Mouse (Mus musculus): ENCODE data around the gene Cacna2d2. TPM values are rescaled to one million over a fixed set of nuclear protein-coding genes. Genes with fewer than 3 reads are reported as not detected.

The Cacna2d2 gene
- polyA plus RNA-seq (2012; rRNA removed) = 2.9 and 5.3 TPM in 2 replicates

DNA sequence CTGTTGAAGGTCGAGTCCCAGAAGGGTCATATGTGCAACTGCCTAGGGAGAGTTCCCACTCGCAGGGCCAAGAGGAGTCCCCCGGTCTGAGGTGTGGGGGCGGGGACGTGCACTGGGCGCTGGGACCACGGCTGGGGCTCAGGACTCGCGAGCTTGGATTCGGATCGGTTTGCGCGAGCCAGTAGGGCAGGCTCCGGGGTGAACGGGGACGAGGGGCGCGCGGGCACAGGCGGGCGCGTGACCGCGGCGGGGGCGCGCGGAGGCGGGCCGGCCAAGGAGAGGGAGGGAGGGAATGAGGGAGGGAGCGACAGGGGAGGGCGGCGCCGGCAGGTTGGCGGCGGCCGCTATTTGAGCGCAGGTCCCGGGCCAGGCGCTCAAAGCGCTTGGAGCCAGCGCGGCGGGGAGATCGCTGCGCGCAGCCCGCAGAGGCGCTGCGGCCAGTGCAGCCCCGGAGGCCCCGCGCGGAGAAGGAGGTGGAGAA, at the start of gene Cacna2d2:
Gene Cacna2d2, plus strand, starts transcription at position 122 of the 481 bp plus-strand sequence.
- no peaks in the 10 kb centered on the region for H3K36me3 ChIP-seq (ENCODE audit: control insufficient read depth, insufficient read depth, low read length)
- H3K27ac ChIP-seq (ENCODE audit: insufficient read depth, low read depth, low read length) = no peak within 1 kb of the TSS
- H3K4me3 ChIP-seq (ENCODE audit: low read depth, low read length) = peak within 1 kb of the TSS; percentile 45
- WGBS = 2% methylated on average over 42 of the region's 54 CpGs
- H3K27me3 ChIP-seq (ENCODE audit: control insufficient read depth, insufficient read depth, low read length) = peaks cover 37% of the 10 kb centered on the region
- TF ChIP-seq CTCF (IDR thresholded peaks at IDR 0.05; ENCODE audit: extremely low read depth, insufficient read length, insufficient replicate concordance, low read depth, low read length) = no peak
- no peak for TF ChIP-seq POLR2A (IDR thresholded peaks at IDR 0.05; ENCODE audit: low read depth, low read length)
- H3K4me1 ChIP-seq (ENCODE audit: control insufficient read depth, insufficient read depth, insufficient read length, low read length) = peaks cover 5% of the 10 kb centered on the region

- Histone ChIP-seq H3K27ac (ENCODE audit: insufficient read depth, low read depth, low read length) (no peak overlapping the region), H3K4me3 (ENCODE audit: low read depth, low read length) (no peak overlapping the region), H3K36me3 (ENCODE audit: control insufficient read depth, insufficient read depth, low read length) (no peaks in the 10 kb centered on the region), H3K4me1 (ENCODE audit: control insufficient read depth, insufficient read depth, insufficient read length, low read length) (no peaks in the 10 kb centered on the region), H3K27me3 (ENCODE audit: control insufficient read depth, insufficient read depth, low read length) (no peaks in the 10 kb centered on the region)
- 57% methylated on average over 1 of the region's 1 CpGs for WGBS
- no peak for TF ChIP-seq POLR2A (IDR thresholded peaks at IDR 0.05; ENCODE audit: low read depth, low read length)
- no peak for TF ChIP-seq CTCF (IDR thresholded peaks at IDR 0.05; ENCODE audit: extremely low read depth, insufficient read length, insufficient replicate concordance, low read depth, low read length)
These were observed 44.6 kb upstream of the Cacna2d2 start for GRCm38 (mm10) chr9:107354826-107355225.

DNA sequence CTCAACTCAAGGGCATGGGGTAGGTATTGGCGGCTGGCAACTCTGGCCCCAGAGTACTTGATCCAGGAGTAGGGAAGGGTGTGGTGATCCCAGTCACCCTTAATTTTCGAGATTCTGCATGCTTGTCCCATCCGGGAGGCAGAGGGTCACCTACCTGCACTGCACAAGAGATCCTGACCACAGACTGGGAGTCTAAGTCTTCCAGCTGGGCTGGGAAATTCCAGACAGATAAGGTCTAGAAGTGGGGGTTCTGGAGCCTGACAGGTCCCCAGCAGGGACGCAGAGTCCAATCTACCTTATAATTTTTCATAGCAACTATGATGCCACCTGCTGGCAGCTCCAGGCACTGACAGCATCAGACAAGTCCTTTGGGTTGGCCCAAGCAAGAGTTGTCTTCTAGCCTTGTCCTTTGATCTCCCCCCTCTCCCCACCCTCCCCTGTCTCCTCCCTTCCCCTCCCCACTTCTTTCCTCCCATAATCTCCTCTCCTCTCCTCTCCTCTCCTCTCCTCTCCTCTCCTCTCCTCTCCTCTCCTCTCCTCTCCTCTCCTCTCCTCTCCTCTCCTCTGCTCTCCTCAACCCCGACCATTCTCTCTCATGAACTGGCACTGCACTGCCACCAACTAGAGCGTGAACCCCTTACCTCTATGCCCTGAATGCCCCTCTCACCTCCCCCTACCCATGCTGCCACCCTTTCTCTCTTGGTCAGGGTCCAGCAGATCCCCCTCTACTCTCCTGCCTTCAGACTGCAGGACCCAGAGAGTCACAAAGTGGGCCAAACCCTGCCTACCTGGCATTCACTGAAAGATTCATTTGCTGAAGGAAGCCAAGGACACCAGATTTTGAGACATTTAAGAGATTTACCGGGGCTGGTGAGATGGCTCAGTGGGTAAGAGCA, 43.3 kb upstream of the Cacna2d2 start:
- TF ChIP-seq CTCF (IDR thresholded peaks at IDR 0.05; ENCODE audit: extremely low read depth, insufficient read length, insufficient replicate concordance, low read depth, low read length) (peak; percentile 72; the same call in 1 of the 2 replicates), POLR2A (IDR thresholded peaks at IDR 0.05; ENCODE audit: low read depth, low read length) (no peak)
- Histone ChIP-seq H3K4me3 (ENCODE audit: low read depth, low read length) (no peak overlapping the region), H3K27me3 (ENCODE audit: control insufficient read depth, insufficient read depth, low read length) (no peaks in the 10 kb centered on the region), H3K27ac (ENCODE audit: insufficient read depth, low read depth, low read length) (no peak overlapping the region), H3K36me3 (ENCODE audit: control insufficient read depth, insufficient read depth, low read length) (no peaks in the 10 kb centered on the region), H3K4me1 (ENCODE audit: control insufficient read depth, insufficient read depth, insufficient read length, low read length) (no peaks in the 10 kb centered on the region)
- WGBS = 38% methylated on average over 7 of the region's 7 CpGs

- Histone ChIP-seq H3K27me3 (ENCODE audit: control insufficient read depth, insufficient read depth, low read length) (no peaks in the 10 kb centered on the region), H3K27ac (ENCODE audit: insufficient read depth, low read depth, low read length) (no peak overlapping the region), H3K36me3 (ENCODE audit: control insufficient read depth, insufficient read depth, low read length) (no peaks in the 10 kb centered on the region), H3K4me1 (ENCODE audit: control insufficient read depth, insufficient read depth, insufficient read length, low read length) (no peaks in the 10 kb centered on the region), H3K4me3 (ENCODE audit: low read depth, low read length) (no peak overlapping the region)
- 26% methylated on average over 5 of the region's 5 CpGs for WGBS
- TF ChIP-seq CTCF (IDR thresholded peaks at IDR 0.05; ENCODE audit: extremely low read depth, insufficient read length, insufficient replicate concordance, low read depth, low read length) (peak; percentile 96; the same call in 1 of the 2 replicates), POLR2A (IDR thresholded peaks at IDR 0.05; ENCODE audit: low read depth, low read length) (no peak)
These were observed 41.8 kb upstream of the Cacna2d2 start for GRCm38 (mm10) chr9:107357651-107358050.

GRCm38 (mm10) chr9:107360989-107361388, 38.4 kb upstream of the Cacna2d2 start:
- no peaks in the 10 kb centered on the region for H3K27me3 ChIP-seq (ENCODE audit: control insufficient read depth, insufficient read depth, low read length)
- no peaks in the 10 kb centered on the region for H3K36me3 ChIP-seq (ENCODE audit: control insufficient read depth, insufficient read depth, low read length)
- H3K27ac ChIP-seq (ENCODE audit: insufficient read depth, low read depth, low read length) = no peak overlapping the region
- no peak overlapping the region for H3K4me3 ChIP-seq (ENCODE audit: low read depth, low read length)
- WGBS = 17% methylated on average over 3 of the region's 3 CpGs
- no peaks in the 10 kb centered on the region for H3K4me1 ChIP-seq (ENCODE audit: control insufficient read depth, insufficient read depth, insufficient read length, low read length)
- TF ChIP-seq POLR2A (IDR thresholded peaks at IDR 0.05; ENCODE audit: low read depth, low read length) (no peak), CTCF (IDR thresholded peaks at IDR 0.05; ENCODE audit: extremely low read depth, insufficient read length, insufficient replicate concordance, low read depth, low read length) (no peak)

DNA sequence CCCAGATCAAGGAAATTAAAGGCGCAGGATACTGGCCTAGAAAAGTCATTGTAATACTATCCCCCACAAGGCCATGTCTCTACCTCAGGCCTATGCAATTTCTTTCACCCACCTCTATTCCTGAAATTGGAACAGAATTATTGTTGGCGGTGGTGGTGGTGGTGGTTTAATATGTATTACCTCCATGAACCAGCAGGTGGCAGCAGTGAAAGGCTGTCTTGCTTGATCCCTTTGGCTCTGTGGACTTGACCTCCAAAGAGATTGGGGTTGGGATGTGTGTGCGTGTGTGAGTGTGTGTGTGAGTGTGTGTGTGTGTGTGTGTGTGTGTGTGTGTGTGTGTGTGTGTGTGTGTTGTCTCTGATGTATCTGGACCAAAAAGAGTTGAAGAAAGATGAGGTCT, 32.8 kb upstream of the Cacna2d2 start:
- WGBS = 6% methylated on average over 3 of the region's 3 CpGs
- TF ChIP-seq POLR2A (IDR thresholded peaks at IDR 0.05; ENCODE audit: low read depth, low read length) (no peak), CTCF (IDR thresholded peaks at IDR 0.05; ENCODE audit: extremely low read depth, insufficient read length, insufficient replicate concordance, low read depth, low read length) (peak; percentile 47; the same call in 1 of the 2 replicates)
- Histone ChIP-seq H3K27me3 (ENCODE audit: control insufficient read depth, insufficient read depth, low read length) (no peaks in the 10 kb centered on the region), H3K4me1 (ENCODE audit: control insufficient read depth, insufficient read depth, insufficient read length, low read length) (no peaks in the 10 kb centered on the region), H3K4me3 (ENCODE audit: low read depth, low read length) (no peak overlapping the region), H3K27ac (ENCODE audit: insufficient read depth, low read depth, low read length) (no peak overlapping the region), H3K36me3 (ENCODE audit: control insufficient read depth, insufficient read depth, low read length) (no peaks in the 10 kb centered on the region)

- Histone ChIP-seq H3K27ac (ENCODE audit: insufficient read depth, low read depth, low read length) (no peak overlapping the region), H3K27me3 (ENCODE audit: control insufficient read depth, insufficient read depth, low read length) (no peaks in the 10 kb centered on the region), H3K4me3 (ENCODE audit: low read depth, low read length) (no peak overlapping the region), H3K36me3 (ENCODE audit: control insufficient read depth, insufficient read depth, low read length) (no peaks in the 10 kb centered on the region), H3K4me1 (ENCODE audit: control insufficient read depth, insufficient read depth, insufficient read length, low read length) (no peaks in the 10 kb centered on the region)
- TF ChIP-seq CTCF (IDR thresholded peaks at IDR 0.05; ENCODE audit: extremely low read depth, insufficient read length, insufficient replicate concordance, low read depth, low read length) = no peak
- no peak for TF ChIP-seq POLR2A (IDR thresholded peaks at IDR 0.05; ENCODE audit: low read depth, low read length)
- WGBS = 75% methylated on average over 1 of the region's 1 CpGs
These were observed 31.1 kb upstream of the Cacna2d2 start for GRCm38 (mm10) chr9:107368302-107368701.

All from small intestine, adult 2 months (tissue).